Mouse (Mus musculus) myocyte (in vitro differentiated cells): Measurements from ENCODE around the gene Chil4.
"Not testable (repeated sequence)": the region's sequence is repeated elsewhere in the genome, so short reads cannot be mapped to it uniquely, and the experiment has no call there.

Experiments used
- CEBPB ChIP-seq: IDR thresholded peaks from 2 replicates; pipeline ENCODE4 v1.6.1; 2011; ENCODE audit warnings: mild to moderate bottlenecking, moderate library complexity; ENCODE audit not compliant: poor library complexity, insufficient read depth, severe bottlenecking
- E2F4 ChIP-seq: IDR thresholded peaks from one replicate; pipeline ENCODE4 v1.6.1; 2011; ENCODE audit warnings: mild to moderate bottlenecking, control low read depth, moderate library complexity; ENCODE audit not compliant: insufficient read depth
- MAX ChIP-seq: IDR thresholded peaks from one replicate; pipeline ENCODE4 v1.6.1; 2011; ENCODE audit warnings: low read depth, mild to moderate bottlenecking, control low read depth
- MYOG ChIP-seq, 3 experiments: IDR thresholded peaks; one replicate each; pipeline ENCODE4 v1.6.1; 2011; ENCODE audit warnings: control low read depth in 2 of 3, low read depth in 2 of 3, mild to moderate bottlenecking in 2 of 3; ENCODE audit not compliant: insufficient read length in 2 of 3, control insufficient read depth in 1 of 3, insufficient read depth in 1 of 3
- POLR2A ChIP-seq: IDR thresholded peaks from one replicate; pipeline ENCODE4 v1.6.1; 2011; ENCODE audit warnings: low read depth, mild to moderate bottlenecking, control low read depth, moderate library complexity; ENCODE audit not compliant: insufficient read length
- POLR2AphosphoS2 ChIP-seq: IDR thresholded peaks from one replicate; pipeline ENCODE4 v1.6.1; 2011; ENCODE audit warnings: low read depth, control low read depth; ENCODE audit not compliant: insufficient read length
- TCF12 ChIP-seq: IDR thresholded peaks from one replicate; pipeline ENCODE4 v1.6.1; 2011; ENCODE audit warnings: mild to moderate bottlenecking, control low read depth; ENCODE audit not compliant: poor library complexity, insufficient read depth, severe bottlenecking
- USF1 ChIP-seq: IDR thresholded peaks from one replicate; pipeline ENCODE4 v1.6.1; 2011; ENCODE audit warnings: low read depth, mild to moderate bottlenecking, control low read depth, moderate library complexity

GRCm38 (mm10) chr3:106174971-106175370 lies 44.3 kb downstream of the Chil4 start:
- TF ChIP-seq POLR2A; POLR2AphosphoS2; MAX; USF1; CEBPB; MYOG (IDR thresholded peaks at IDR 0.05; ENCODE audit: control insufficient read depth in 1 of 3, insufficient read depth in 1 of 3, insufficient read length in 2 of 3, low read depth in 2 of 3); E2F4; TCF12: not testable (repeated sequence)
